Mouse (Mus musculus): ENCODE measurements at regions not wholly inside any gene's neighbourhood (a gene's known extent, or its start where the extent isn't known, plus 50 kb on each side); places are given as distances from the start of the nearest gene placed in this dataset.
A peak's percentile ranks its signal among the peaks of the same experiment; 100 is the strongest.

- Histone ChIP-seq H3K27ac (ENCODE audit: low read depth, low read length) (no peak overlapping the region), H3K36me3 (ENCODE audit: insufficient read depth) (no peaks in the 10 kb centered on the region), H3K4me1 (ENCODE audit: insufficient read depth) (no peaks in the 10 kb centered on the region), H3K4me2 (ENCODE audit: low read depth) (no peak overlapping the region), H3K9ac (no peak overlapping the region), H3K9me3 (ENCODE audit: low read length) (no peaks in the 10 kb centered on the region), H3K4me3 (ENCODE audit: low read depth, low read length) (no peak overlapping the region), H3K27me3 (ENCODE audit: insufficient read depth, low read length) (no peaks in the 10 kb centered on the region)
- ATAC-seq: no peak
- TF ChIP-seq CTCF (IDR thresholded peaks at IDR 0.05; ENCODE audit: low read depth): no peak
- DNase-seq: no peak
- WGBS: 32% methylated on average over 3 of the region's 3 CpGs
These were observed 108.3 kb upstream of the Dmac1 start for GRCm38 (mm10) chr4:75386271-75386938.

- no peak for TF ChIP-seq CTCF (IDR thresholded peaks at IDR 0.05; ENCODE audit: low read depth)
- no peak overlapping the region for H3K4me3 ChIP-seq (ENCODE audit: low read depth, low read length)
- WGBS: 83% methylated on average over 2 of the region's 2 CpGs
- ATAC-seq: no peak
- H3K4me1 ChIP-seq (ENCODE audit: insufficient read depth): no peaks in the 10 kb centered on the region
- no peak overlapping the region for H3K9ac ChIP-seq
- H3K9me3 ChIP-seq (ENCODE audit: low read length): no peaks in the 10 kb centered on the region
- H3K4me2 ChIP-seq (ENCODE audit: low read depth): no peak overlapping the region
- no peaks in the 10 kb centered on the region for H3K27me3 ChIP-seq (ENCODE audit: insufficient read depth, low read length)
- no peaks in the 10 kb centered on the region for H3K36me3 ChIP-seq (ENCODE audit: insufficient read depth)
- H3K27ac ChIP-seq (ENCODE audit: low read depth, low read length): no peak overlapping the region
- no peak for DNase-seq
These were observed 81.4 kb upstream of the Dmac1 start for GRCm38 (mm10) chr4:75359496-75359895.

- Histone ChIP-seq H3K27ac (ENCODE audit: low read depth, low read length) (no peak overlapping the region), H3K36me3 (ENCODE audit: insufficient read depth) (no peaks in the 10 kb centered on the region), H3K9me3 (ENCODE audit: low read length) (no peaks in the 10 kb centered on the region), H3K4me1 (ENCODE audit: insufficient read depth) (no peaks in the 10 kb centered on the region), H3K27me3 (ENCODE audit: insufficient read depth, low read length) (no peaks in the 10 kb centered on the region), H3K4me2 (ENCODE audit: low read depth) (no peak overlapping the region), H3K9ac (no peak overlapping the region), H3K4me3 (ENCODE audit: low read depth, low read length) (no peak overlapping the region)
- TF ChIP-seq CTCF (IDR thresholded peaks at IDR 0.05; ENCODE audit: low read depth): no peak
- DNase-seq (no peak), ATAC-seq (no peak)
- 91% methylated on average over 5 of the region's 9 CpGs for WGBS
These were observed 77.5 kb upstream of the Dmac1 start for GRCm38 (mm10) chr4:75355621-75356020.

GRCm38 (mm10) chr4:75334496-75334895 lies 56.4 kb upstream of the Dmac1 start:
- H3K27ac ChIP-seq (ENCODE audit: low read depth, low read length): no peak overlapping the region
- H3K36me3 ChIP-seq (ENCODE audit: insufficient read depth): no peaks in the 10 kb centered on the region
- H3K4me3 ChIP-seq (ENCODE audit: low read depth, low read length): no peak overlapping the region
- H3K4me2 ChIP-seq (ENCODE audit: low read depth): no peak overlapping the region
- 71% methylated on average over 2 of the region's 2 CpGs for WGBS
- no peaks in the 10 kb centered on the region for H3K27me3 ChIP-seq (ENCODE audit: insufficient read depth, low read length)
- ATAC-seq: no peak
- H3K9ac ChIP-seq: no peak overlapping the region
- TF ChIP-seq CTCF (IDR thresholded peaks at IDR 0.05; ENCODE audit: low read depth): no peak
- DNase-seq: no peak
- H3K9me3 ChIP-seq (ENCODE audit: low read length): no peaks in the 10 kb centered on the region
- H3K4me1 ChIP-seq (ENCODE audit: insufficient read depth): no peaks in the 10 kb centered on the region

GRCm38 (mm10) chr4:75332791-75333190 lies 54.7 kb upstream of the Dmac1 start:
- ATAC-seq: no peak
- no peaks in the 10 kb centered on the region for H3K27me3 ChIP-seq (ENCODE audit: insufficient read depth, low read length)
- no peaks in the 10 kb centered on the region for H3K9me3 ChIP-seq (ENCODE audit: low read length)
- H3K27ac ChIP-seq (ENCODE audit: low read depth, low read length): no peak overlapping the region
- DNase-seq: no peak
- 79% methylated on average over 5 of the region's 5 CpGs for WGBS
- H3K4me2 ChIP-seq (ENCODE audit: low read depth): no peak overlapping the region
- no peak for TF ChIP-seq CTCF (IDR thresholded peaks at IDR 0.05; ENCODE audit: low read depth)
- H3K36me3 ChIP-seq (ENCODE audit: insufficient read depth): no peaks in the 10 kb centered on the region
- H3K4me3 ChIP-seq (ENCODE audit: low read depth, low read length): no peak overlapping the region
- H3K4me1 ChIP-seq (ENCODE audit: insufficient read depth): no peaks in the 10 kb centered on the region
- H3K9ac ChIP-seq: no peak overlapping the region

GRCm38 (mm10) chr4:75329511-75330171 lies 51.5 kb upstream of the Dmac1 start:
- H3K4me2 ChIP-seq (ENCODE audit: low read depth): no peak overlapping the region
- 44% methylated on average over 6 of the region's 6 CpGs for WGBS
- ATAC-seq (no peak), DNase-seq (peak; percentile 41)
- H3K9me3 ChIP-seq (ENCODE audit: low read length): no peaks in the 10 kb centered on the region
- no peaks in the 10 kb centered on the region for H3K4me1 ChIP-seq (ENCODE audit: insufficient read depth)
- no peak for TF ChIP-seq CTCF (IDR thresholded peaks at IDR 0.05; ENCODE audit: low read depth)
- no peak overlapping the region for H3K9ac ChIP-seq
- no peaks in the 10 kb centered on the region for H3K36me3 ChIP-seq (ENCODE audit: insufficient read depth)
- H3K27me3 ChIP-seq (ENCODE audit: insufficient read depth, low read length): no peaks in the 10 kb centered on the region
- no peak overlapping the region for H3K27ac ChIP-seq (ENCODE audit: low read depth, low read length)
- no peak overlapping the region for H3K4me3 ChIP-seq (ENCODE audit: low read depth, low read length)
